Mouse (Mus musculus): Measurements from ENCODE around the gene Clec3a. TPM values are rescaled to one million over a fixed set of nuclear protein-coding genes. Genes with fewer than 3 reads are reported as not detected.

Gene Clec3a
- polyA plus RNA-seq, 1 experiment from 2014 or later = not detected

- no peaks in the 10 kb centered on the region for H3K27me3 ChIP-seq
- H3K9me3 ChIP-seq = no peaks in the 10 kb centered on the region
- H3K9ac ChIP-seq = no peak overlapping the region
- no peak overlapping the region for H3K4me2 ChIP-seq
- 77% methylated on average over 4 of the region's 4 CpGs for WGBS
- ATAC-seq (ENCODE audit: low read depth) = no peak
- H3K4me1 ChIP-seq (replicated peaks) = no peaks in the 10 kb centered on the region
- no peaks in the 10 kb centered on the region for H3K36me3 ChIP-seq
- no peak overlapping the region for H3K4me3 ChIP-seq
- H3K27ac ChIP-seq (replicated peaks) = no peak overlapping the region
Observed at GRCm38 (mm10) chr8:114421544-114421943, 3.7 kb downstream of the Clec3a start.

GRCm38 (mm10) chr8:114438236-114438635 is 20.4 kb downstream of the Clec3a start:
- H3K36me3 ChIP-seq = no peaks in the 10 kb centered on the region
- H3K4me1 ChIP-seq (replicated peaks) = peaks cover 16% of the 10 kb centered on the region
- 10% methylated on average over 6 of the region's 6 CpGs for WGBS
- no peaks in the 10 kb centered on the region for H3K9me3 ChIP-seq
- H3K4me3 ChIP-seq = no peak overlapping the region
- no peaks in the 10 kb centered on the region for H3K27me3 ChIP-seq
- H3K9ac ChIP-seq = no peak overlapping the region
- no peak for ATAC-seq (ENCODE audit: low read depth)
- no peak overlapping the region for H3K27ac ChIP-seq (replicated peaks)
- no peak overlapping the region for H3K4me2 ChIP-seq

- Histone ChIP-seq H3K4me2 (peak within 1 kb of the TSS; percentile 67), H3K4me1 (replicated peaks) (peaks cover 16% of the 10 kb centered on the region), H3K27ac (replicated peaks) (peak within 1 kb of the TSS; percentile 69), H3K9ac (peak within 1 kb of the TSS; percentile 67), H3K9me3 (no peaks in the 10 kb centered on the region), H3K36me3 (no peaks in the 10 kb centered on the region), H3K27me3 (no peaks in the 10 kb centered on the region), H3K4me3 (peak within 1 kb of the TSS; percentile 57)
- under 1% methylated on average over 54 of the region's 54 CpGs for WGBS
- peak; percentile 99 for ATAC-seq (ENCODE audit: low read depth)
Observed at GRCm38 (mm10) chr8:114439334-114440204, 21.7 kb downstream of the Clec3a start, which contains the start of gene Wwox. TSS of gene Wwox (plus strand) at chr8:114439655.

GRCm38 (mm10) chr8:114440205-114440589 is 22.3 kb downstream of the Clec3a start:
- H3K4me3 ChIP-seq = peak overlapping the region; percentile 57
- WGBS = 25% methylated on average over 5 of the region's 5 CpGs
- peak overlapping the region; percentile 69 for H3K27ac ChIP-seq (replicated peaks)
- H3K36me3 ChIP-seq = no peaks in the 10 kb centered on the region
- no peaks in the 10 kb centered on the region for H3K9me3 ChIP-seq
- H3K4me2 ChIP-seq = peak overlapping the region; percentile 67
- peak overlapping the region; percentile 67 for H3K9ac ChIP-seq
- no peak for ATAC-seq (ENCODE audit: low read depth)
- no peaks in the 10 kb centered on the region for H3K27me3 ChIP-seq
- peaks cover 16% of the 10 kb centered on the region for H3K4me1 ChIP-seq (replicated peaks)

GRCm38 (mm10) chr8:114441616-114442015 is 23.7 kb downstream of the Clec3a start:
- 88% methylated on average over 4 of the region's 4 CpGs for WGBS
- no peak for ATAC-seq (ENCODE audit: low read depth)
- Histone ChIP-seq H3K4me3 (no peak overlapping the region), H3K9ac (no peak overlapping the region), H3K9me3 (no peaks in the 10 kb centered on the region), H3K27ac (replicated peaks) (no peak overlapping the region), H3K4me2 (no peak overlapping the region), H3K4me1 (replicated peaks) (peaks cover 16% of the 10 kb centered on the region), H3K36me3 (no peaks in the 10 kb centered on the region), H3K27me3 (no peaks in the 10 kb centered on the region)

GRCm38 (mm10) chr8:114446884-114447283 is 29.0 kb downstream of the Clec3a start:
- Histone ChIP-seq H3K36me3 (no peaks in the 10 kb centered on the region), H3K4me3 (no peak overlapping the region), H3K4me2 (no peak overlapping the region), H3K9me3 (no peaks in the 10 kb centered on the region), H3K4me1 (replicated peaks) (peaks cover 9% of the 10 kb centered on the region; the same call in 1 of the 2 replicates), H3K27me3 (0 out of 2 replicates have a peak, but pooled peaks cover 3% of the 10 kb centered on the region), H3K27ac (replicated peaks) (no peak overlapping the region), H3K9ac (no peak overlapping the region)
- WGBS = 86% methylated on average over 7 of the region's 7 CpGs
- ATAC-seq (ENCODE audit: low read depth) = no peak

- no peak overlapping the region for H3K4me2 ChIP-seq
- H3K4me1 ChIP-seq (replicated peaks) = peaks cover 28% of the 10 kb centered on the region
- WGBS = 89% methylated on average over 8 of the region's 8 CpGs
- no peak overlapping the region for H3K4me3 ChIP-seq
- H3K9me3 ChIP-seq = no peaks in the 10 kb centered on the region
- H3K36me3 ChIP-seq = no peaks in the 10 kb centered on the region
- no peak overlapping the region for H3K27ac ChIP-seq (replicated peaks)
- 0 out of 2 replicates have a peak, but pooled peaks cover 3% of the 10 kb centered on the region for H3K27me3 ChIP-seq
- H3K9ac ChIP-seq = no peak overlapping the region
- no peak for ATAC-seq (ENCODE audit: low read depth)
Observed at GRCm38 (mm10) chr8:114452278-114452677, 34.4 kb downstream of the Clec3a start.

- Histone ChIP-seq H3K27ac (replicated peaks) (peak overlapping the region; percentile 65), H3K4me1 (replicated peaks) (peaks cover 28% of the 10 kb centered on the region), H3K36me3 (no peaks in the 10 kb centered on the region), H3K9ac (peak overlapping the region; percentile 53), H3K27me3 (0 out of 2 replicates have a peak, but pooled peaks cover 3% of the 10 kb centered on the region), H3K9me3 (no peaks in the 10 kb centered on the region), H3K4me3 (no peak overlapping the region), H3K4me2 (peak overlapping the region; percentile 34)
- WGBS = 2% methylated on average over 9 of the region's 9 CpGs
- ATAC-seq (ENCODE audit: low read depth) = peak; percentile 40; the same call in 1 of the 2 replicates
Observed at GRCm38 (mm10) chr8:114452781-114453221, 34.9 kb downstream of the Clec3a start.

- Histone ChIP-seq H3K4me3 (no peak overlapping the region), H3K36me3 (no peaks in the 10 kb centered on the region), H3K27ac (replicated peaks) (no peak overlapping the region), H3K27me3 (0 out of 2 replicates have a peak, but pooled peaks cover 3% of the 10 kb centered on the region), H3K4me2 (no peak overlapping the region), H3K9me3 (no peaks in the 10 kb centered on the region), H3K9ac (no peak overlapping the region), H3K4me1 (replicated peaks) (peaks cover 28% of the 10 kb centered on the region)
- ATAC-seq (ENCODE audit: low read depth) = no peak
- WGBS = 75% methylated on average over 8 of the region's 8 CpGs
Observed at GRCm38 (mm10) chr8:114455302-114455701, 37.4 kb downstream of the Clec3a start.

- ATAC-seq (ENCODE audit: low read depth) = no peak
- no peak overlapping the region for H3K4me3 ChIP-seq
- H3K27ac ChIP-seq (replicated peaks) = no peak overlapping the region
- H3K27me3 ChIP-seq = 0 out of 2 replicates have a peak, but pooled peaks cover 3% of the 10 kb centered on the region
- H3K4me2 ChIP-seq = no peak overlapping the region
- no peaks in the 10 kb centered on the region for H3K36me3 ChIP-seq
- H3K9me3 ChIP-seq = no peaks in the 10 kb centered on the region
- peaks cover 24% of the 10 kb centered on the region for H3K4me1 ChIP-seq (replicated peaks)
- H3K9ac ChIP-seq = no peak overlapping the region
- 78% methylated on average over 15 of the region's 15 CpGs for whole genome bisulfite sequencing
Observed at GRCm38 (mm10) chr8:114455953-114456352, 38.1 kb downstream of the Clec3a start.

GRCm38 (mm10) chr8:114458113-114458784 is 40.4 kb downstream of the Clec3a start:
- Histone ChIP-seq H3K9me3 (no peaks in the 10 kb centered on the region), H3K9ac (no peak overlapping the region), H3K27me3 (no peaks in the 10 kb centered on the region), H3K4me2 (no peak overlapping the region), H3K4me3 (no peak overlapping the region), H3K27ac (replicated peaks) (no peak overlapping the region), H3K36me3 (no peaks in the 10 kb centered on the region), H3K4me1 (replicated peaks) (peaks cover 31% of the 10 kb centered on the region)
- ATAC-seq (ENCODE audit: low read depth) = no peak
- 75% methylated on average over 25 of the region's 25 CpGs for whole genome bisulfite sequencing

- WGBS = 66% methylated on average over 5 of the region's 5 CpGs
- no peak overlapping the region for H3K9ac ChIP-seq
- no peak for ATAC-seq (ENCODE audit: low read depth)
Observed at GRCm38 (mm10) chr8:114460600-114460999, 42.7 kb downstream of the Clec3a start.

More at GRCm38 (mm10) chr8:114460600-114460999, 42.7 kb downstream of the Clec3a start:
- no peak overlapping the region for H3K4me2 ChIP-seq
- no peak overlapping the region for H3K27ac ChIP-seq (replicated peaks)
- H3K4me1 ChIP-seq (replicated peaks) = peaks cover 26% of the 10 kb centered on the region
- H3K9me3 ChIP-seq = no peaks in the 10 kb centered on the region
- no peaks in the 10 kb centered on the region for H3K27me3 ChIP-seq
- no peak overlapping the region for H3K4me3 ChIP-seq
- no peaks in the 10 kb centered on the region for H3K36me3 ChIP-seq
